Mouse (Mus musculus) liver, embryonic 11.5 days (tissue): Measurements from ENCODE around the gene Sh3kbp1. TPM values are rescaled to one million over a fixed set of nuclear protein-coding genes. Genes with fewer than 3 reads are reported as not detected.

Experiments
- ATAC-seq: fragments of 200-750 bp; cut with Nextera tagmentation; replicated peaks from 2 replicates; pipeline ENCODE4 v1.8.0; 2017; ENCODE audit warnings: moderate number of reproducible peaks, mild to moderate bottlenecking, moderate TSS enrichment, moderate library complexity; ENCODE audit not compliant: low FRiP score
- DNase-seq: peaks from one replicate; pipeline ENCODE4 v3.0.0-alpha.2; 2017; ENCODE audit warnings: low spot score
- H3K27ac ChIP-seq: fragments of 300-500 bp; sonication (generic); 2 replicates; pipeline ENCODE4 v1.5.1; 2014; ENCODE audit warnings: mild to moderate bottlenecking, low read depth, low read length, control low read depth
- H3K27me3 ChIP-seq: fragments of 300-500 bp; sonication (generic); replicated peaks from 2 replicates; pipeline ENCODE4 v1.6.1; 2014; ENCODE audit warnings: low read length, mixed read lengths; ENCODE audit not compliant: control insufficient read depth, insufficient read depth
- H3K36me3 ChIP-seq: fragments of 300-500 bp; sonication (generic); 2 replicates; pipeline ENCODE4 v1.6.1; 2014; ENCODE audit warnings: mild to moderate bottlenecking, low read length, moderate library complexity, mixed read lengths; ENCODE audit not compliant: control insufficient read depth, insufficient read depth
- H3K4me1 ChIP-seq: fragments of 300-500 bp; sonication (generic); replicated peaks from 2 replicates; pipeline ENCODE4 v1.6.1; 2014; ENCODE audit warnings: low read length, mixed read lengths; ENCODE audit not compliant: control insufficient read depth, insufficient read depth
- H3K4me2 ChIP-seq: fragments of 300-500 bp; sonication (generic); 2 replicates; pipeline ENCODE4 v1.6.1; 2014; ENCODE audit warnings: mild to moderate bottlenecking, control low read depth, moderate library complexity
- H3K4me3 ChIP-seq: fragments of 300-500 bp; sonication (generic); 2 replicates; pipeline ENCODE4 v1.5.1; 2014; ENCODE audit warnings: low read depth, low read length, control low read depth
- H3K9ac ChIP-seq: fragments of 300-500 bp; sonication (generic); 2 replicates; pipeline ENCODE4 v1.6.1; 2014; ENCODE audit warnings: low read depth, low read length, control low read depth
- H3K9me3 ChIP-seq: fragments of 300-500 bp; sonication (generic); 2 replicates; pipeline ENCODE4 v1.6.1; 2016; ENCODE audit warnings: low read length, inconsistent platforms, mixed read lengths; ENCODE audit not compliant: control insufficient read depth
- WGBS: fragments of 180-500 bp; shearing (Covaris S2); extraction: QIAGEN DNeasy Blood & Tissue Kit; methylation state at CpG from one replicate; pipeline ENCODE4 v1.1.7; 2014; 5-methylcytosine and 5-hydroxymethylcytosine counted together
- polyA plus RNA-seq: library from polyadenylated mRNA; unstranded; fragments of >200 nt; fragmentation: Nextera tagmentation; extraction: Ambion mirVana; gene quantifications from 2 replicates; pipeline ENCODE4 v1.2.1, GENCODE M21; 2014

The Sh3kbp1 gene
- polyA plus RNA-seq, 1 experiment from 2014 or later = 23.9 TPM

DNA sequence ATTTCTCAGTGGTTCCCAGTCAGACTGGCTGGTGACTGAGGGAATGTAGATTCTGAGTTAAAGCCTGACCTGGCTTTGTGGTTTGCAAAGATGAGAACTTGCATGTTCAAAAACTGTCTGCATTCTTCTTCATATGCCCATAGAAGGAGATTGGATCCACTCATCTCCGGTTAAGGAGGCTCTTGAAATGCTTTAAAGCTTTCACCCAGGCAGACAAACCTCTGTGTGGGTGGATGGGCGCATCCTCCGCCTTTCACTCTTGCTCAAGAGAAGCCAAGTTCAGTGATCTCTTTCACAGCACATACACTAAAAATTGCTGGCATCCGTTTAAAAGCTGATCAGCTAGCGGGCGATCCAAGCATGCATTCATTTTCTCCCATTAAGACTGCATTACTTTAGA is 182.4 kb downstream of the Sh3kbp1 start:
- Histone ChIP-seq H3K27me3 (peaks cover under 1% of the 10 kb centered on the region), H3K4me1 (no peaks in the 10 kb centered on the region), H3K9ac (no peak overlapping the region), H3K36me3 (no peaks in the 10 kb centered on the region), H3K4me3 (no peak overlapping the region), H3K9me3 (no peaks in the 10 kb centered on the region), H3K4me2 (no peak overlapping the region), H3K27ac (no peak overlapping the region)
- WGBS = 78% methylated on average over 6 of the region's 6 CpGs
- DNase-seq (no peak), ATAC-seq (no peak)

DNA sequence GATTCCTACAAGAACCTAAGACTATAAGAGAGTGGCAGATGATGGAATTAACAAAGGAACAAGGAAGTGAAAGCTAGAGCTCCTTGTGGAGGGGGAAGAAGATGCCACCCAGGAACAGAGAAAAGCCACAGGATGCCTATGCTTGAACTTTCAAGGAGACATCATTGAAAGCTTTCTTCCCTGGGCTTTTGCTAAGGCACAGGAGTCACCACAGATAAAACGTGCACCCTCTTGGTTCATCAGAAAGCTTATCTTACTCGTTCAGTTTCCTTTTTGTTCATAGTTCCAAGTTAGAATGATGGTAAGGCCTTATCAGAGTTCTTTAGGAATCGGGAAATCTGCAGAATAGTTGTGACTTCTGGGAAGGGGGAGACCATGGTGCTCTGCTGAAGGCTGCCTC is 183.4 kb downstream of the Sh3kbp1 start:
- Histone ChIP-seq H3K4me2 (no peak overlapping the region), H3K27ac (no peak overlapping the region), H3K4me3 (no peak overlapping the region), H3K9ac (no peak overlapping the region), H3K4me1 (no peaks in the 10 kb centered on the region), H3K27me3 (no peaks in the 10 kb centered on the region; the same call in none of the 2 replicates), H3K9me3 (no peaks in the 10 kb centered on the region), H3K36me3 (no peaks in the 10 kb centered on the region)
- WGBS = 42% methylated on average over 3 of the region's 3 CpGs
- ATAC-seq (no peak), DNase-seq (no peak)

DNA sequence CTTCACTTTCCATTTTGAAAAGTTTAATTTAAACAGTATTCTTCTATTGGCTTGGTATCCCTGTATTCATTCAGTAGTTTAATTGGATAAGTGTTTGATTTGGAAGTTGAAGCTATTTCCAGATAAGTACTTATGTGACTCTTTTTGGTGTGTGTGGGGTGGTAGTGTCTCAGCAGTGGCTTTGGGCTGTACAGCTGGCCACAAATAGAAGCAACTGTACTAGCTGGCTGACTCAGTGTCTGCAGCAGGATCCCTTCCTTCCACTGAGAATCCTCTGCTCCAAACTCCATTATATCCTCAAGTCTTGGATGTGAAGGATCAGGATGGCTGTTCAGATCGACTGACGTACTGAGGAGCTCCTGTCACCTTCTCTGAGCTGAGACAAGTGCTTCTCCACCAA is 190.4 kb downstream of the Sh3kbp1 start:
- H3K36me3 ChIP-seq = no peaks in the 10 kb centered on the region
- DNase-seq (no peak), ATAC-seq (no peak)
- no peaks in the 10 kb centered on the region for H3K4me1 ChIP-seq
- no peak overlapping the region for H3K4me2 ChIP-seq
- no peak overlapping the region for H3K4me3 ChIP-seq
- WGBS = 85% methylated on average over 2 of the region's 2 CpGs
- H3K9me3 ChIP-seq = no peaks in the 10 kb centered on the region
- H3K9ac ChIP-seq = no peak overlapping the region
- H3K27me3 ChIP-seq = no peaks in the 10 kb centered on the region
- no peak overlapping the region for H3K27ac ChIP-seq

DNA sequence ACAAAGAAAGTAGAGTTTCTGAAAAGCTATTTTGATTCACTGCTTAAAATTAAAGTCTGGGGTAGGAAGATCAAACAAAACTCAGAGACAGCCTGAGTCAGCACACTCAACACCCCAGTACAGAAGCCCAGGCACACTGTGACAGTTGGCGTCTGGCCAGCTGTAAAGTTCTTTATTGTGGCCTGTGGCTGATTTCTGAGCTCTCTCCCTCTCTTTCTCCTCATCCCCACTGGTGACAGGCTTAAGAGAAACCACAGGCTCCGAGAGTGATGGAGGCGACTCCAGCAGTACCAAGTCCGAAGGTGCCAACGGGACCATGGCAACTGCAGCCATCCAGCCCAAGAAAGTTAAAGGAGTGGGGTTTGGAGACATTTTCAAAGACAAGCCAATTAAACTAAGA is 201.1 kb downstream of the Sh3kbp1 start:
- DNase-seq (no peak), ATAC-seq (no peak)
- Histone ChIP-seq H3K9ac (no peak overlapping the region), H3K27me3 (peaks cover 4% of the 10 kb centered on the region; the same call in 1 of the 2 replicates), H3K4me3 (no peak overlapping the region), H3K27ac (no peak overlapping the region), H3K4me2 (no peak overlapping the region), H3K4me1 (no peaks in the 10 kb centered on the region), H3K9me3 (no peaks in the 10 kb centered on the region), H3K36me3 (no peaks in the 10 kb centered on the region)
- 92% methylated on average over 5 of the region's 5 CpGs for WGBS

DNA sequence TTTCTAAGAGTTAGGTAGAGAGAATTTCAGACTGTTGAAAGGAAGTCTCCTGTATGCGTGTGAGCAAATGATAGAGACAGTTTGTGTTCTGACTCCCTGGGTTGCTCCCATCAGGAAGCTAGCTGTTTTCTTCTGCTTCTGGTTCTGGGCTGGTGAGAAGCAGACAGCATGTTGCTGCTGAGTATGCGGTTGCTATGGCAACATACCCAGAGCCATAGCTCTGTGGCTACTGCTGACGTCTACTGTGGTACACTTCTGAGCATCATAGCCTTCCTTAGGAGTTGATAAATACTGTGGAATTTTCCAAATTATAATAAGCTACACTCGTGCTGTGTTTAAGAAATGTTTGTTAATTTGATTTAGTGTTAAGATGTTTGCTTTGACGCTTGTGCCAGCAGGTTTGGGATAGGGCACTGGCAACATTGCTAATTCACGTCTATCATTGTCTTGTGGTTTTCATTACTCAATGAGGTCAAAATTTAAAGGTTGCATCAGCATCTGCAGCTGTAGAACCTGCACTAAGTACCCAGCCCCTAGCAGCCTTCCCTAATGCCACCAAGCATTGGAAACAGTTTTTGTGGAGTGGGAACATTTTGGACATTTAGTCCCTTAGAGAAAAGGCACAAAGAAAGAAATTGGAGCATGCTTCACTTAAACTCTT is 202.2 kb downstream of the Sh3kbp1 start:
- Histone ChIP-seq H3K27ac (no peak overlapping the region), H3K4me3 (no peak overlapping the region), H3K36me3 (no peaks in the 10 kb centered on the region), H3K4me1 (no peaks in the 10 kb centered on the region), H3K9ac (no peak overlapping the region), H3K27me3 (peaks cover 4% of the 10 kb centered on the region; the same call in 1 of the 2 replicates), H3K4me2 (no peak overlapping the region), H3K9me3 (no peaks in the 10 kb centered on the region)
- 68% methylated on average over 6 of the region's 6 CpGs for WGBS
- ATAC-seq = no peak
- no peak for DNase-seq

DNA sequence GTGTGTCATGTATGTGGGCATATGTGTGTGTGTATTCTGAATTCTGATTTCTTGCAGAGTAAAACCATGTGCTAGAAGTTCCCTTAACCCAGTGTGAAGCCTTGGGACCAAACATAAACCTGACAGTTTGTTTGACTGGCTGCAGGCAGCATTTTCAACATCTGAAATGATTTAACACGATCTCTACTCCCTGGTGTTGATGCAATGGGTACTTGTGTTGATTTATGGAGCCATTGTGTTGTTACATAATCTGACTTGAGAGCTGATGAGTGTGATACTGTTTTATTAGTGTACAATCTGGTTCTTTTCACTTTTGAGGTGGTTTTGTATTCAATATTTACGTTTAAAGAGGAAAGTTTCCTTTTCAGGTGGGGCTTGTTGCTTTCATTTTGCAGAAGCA is 204.1 kb downstream of the Sh3kbp1 start:
- Histone ChIP-seq H3K9me3 (no peaks in the 10 kb centered on the region), H3K27me3 (no peaks in the 10 kb centered on the region), H3K9ac (no peak overlapping the region), H3K36me3 (no peaks in the 10 kb centered on the region), H3K4me1 (no peaks in the 10 kb centered on the region), H3K4me2 (no peak overlapping the region), H3K27ac (no peak overlapping the region), H3K4me3 (no peak overlapping the region)
- 55% methylated on average over 2 of the region's 2 CpGs for WGBS
- DNase-seq = no peak
- no peak for ATAC-seq

DNA sequence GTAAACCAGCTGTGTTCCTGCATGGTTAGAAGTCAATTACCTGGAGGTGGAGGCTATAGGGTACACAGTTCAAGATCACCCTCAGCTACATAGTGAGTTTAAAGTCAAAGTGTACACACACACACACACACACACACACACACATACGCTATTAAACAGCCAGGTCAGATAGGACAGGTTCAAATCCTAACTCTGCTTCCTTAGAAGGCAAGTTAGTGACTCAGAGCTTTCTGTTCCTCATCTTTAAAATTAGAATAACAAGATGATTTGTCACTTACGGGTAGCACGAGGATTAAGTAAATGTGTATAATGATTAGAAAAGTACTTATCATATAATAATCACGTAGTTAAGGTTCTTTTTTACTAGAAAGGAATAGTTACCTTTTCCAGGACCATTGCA is 208.2 kb downstream of the Sh3kbp1 start:
- WGBS = 88% methylated on average over 4 of the region's 4 CpGs
- H3K4me1 ChIP-seq = no peaks in the 10 kb centered on the region
- no peak for ATAC-seq

DNA sequence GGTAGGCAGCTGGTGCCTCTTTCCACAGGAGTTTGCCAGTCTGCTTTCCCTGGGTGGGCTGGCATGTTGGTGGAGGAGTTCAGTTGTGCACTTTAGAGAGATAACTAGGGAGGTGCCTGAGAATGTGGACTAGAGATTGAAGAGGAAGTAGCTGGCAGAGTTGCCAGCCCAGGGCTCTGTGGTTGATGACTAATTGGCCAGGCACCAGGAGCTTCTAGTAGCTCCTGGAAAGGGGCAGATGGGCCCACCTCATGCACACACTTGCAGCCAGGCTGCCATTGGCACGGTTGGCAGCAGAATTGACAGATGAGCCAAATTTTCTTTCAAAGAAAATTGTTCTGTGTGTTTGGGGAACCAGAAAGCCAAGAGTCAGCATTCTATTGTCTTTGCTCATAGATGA is 210.3 kb downstream of the Sh3kbp1 start:
- Histone ChIP-seq H3K4me1 (no peaks in the 10 kb centered on the region), H3K27me3 (peaks cover 3% of the 10 kb centered on the region; the same call in 1 of the 2 replicates), H3K4me3 (no peak overlapping the region), H3K27ac (no peak overlapping the region), H3K9ac (no peak overlapping the region), H3K9me3 (no peaks in the 10 kb centered on the region), H3K36me3 (no peaks in the 10 kb centered on the region), H3K4me2 (no peak overlapping the region)
- 57% methylated on average over 1 of the region's 1 CpGs for WGBS
- ATAC-seq = no peak
- no peak for DNase-seq

More for the DNA sequence above, 208.2 kb downstream of the Sh3kbp1 start:
- no peak overlapping the region for H3K27ac ChIP-seq
- H3K4me2 ChIP-seq = no peak overlapping the region
- H3K9me3 ChIP-seq = no peaks in the 10 kb centered on the region
- H3K36me3 ChIP-seq = no peaks in the 10 kb centered on the region
- H3K4me3 ChIP-seq = no peak overlapping the region
- DNase-seq = no peak
- no peaks in the 10 kb centered on the region for H3K27me3 ChIP-seq
- no peak overlapping the region for H3K9ac ChIP-seq

DNA sequence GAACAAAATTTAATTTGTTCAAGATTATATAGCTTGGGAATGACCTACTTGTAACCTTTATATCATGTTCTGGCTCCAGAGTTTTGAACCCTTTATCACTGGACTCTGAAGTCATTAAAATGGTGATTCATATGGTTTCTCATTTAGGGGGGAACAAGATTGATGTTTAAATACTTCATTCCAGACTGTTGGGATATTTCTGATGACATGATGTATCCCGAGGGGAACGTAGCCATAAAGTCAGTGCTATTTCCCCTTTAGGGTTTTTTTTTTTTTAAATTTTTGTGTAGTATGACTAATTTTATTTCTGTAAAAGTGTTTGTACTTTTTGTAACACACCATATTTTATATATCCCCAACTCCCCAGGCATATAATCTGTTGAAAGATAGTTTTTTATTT is 212.7 kb downstream of the Sh3kbp1 start:
- no peak overlapping the region for H3K9ac ChIP-seq
- no peaks in the 10 kb centered on the region for H3K36me3 ChIP-seq
- H3K4me3 ChIP-seq = no peak overlapping the region
- 76% methylated on average over 2 of the region's 2 CpGs for WGBS
- DNase-seq = no peak
- no peak for ATAC-seq
- no peaks in the 10 kb centered on the region for H3K4me1 ChIP-seq
- no peak overlapping the region for H3K27ac ChIP-seq
- H3K4me2 ChIP-seq = no peak overlapping the region
- H3K9me3 ChIP-seq = no peaks in the 10 kb centered on the region
- H3K27me3 ChIP-seq = peaks cover 3% of the 10 kb centered on the region
